Mouse (Mus musculus) thymus, adult 2 months (tissue): ENCODE data around the gene Myo1b.

Experiments used
- CTCF ChIP-seq: fragments of 200-500 bp; IDR thresholded peaks from 2 replicates; pipeline ENCODE4 v1.5.1; 2012; ENCODE audit warnings: mild to moderate bottlenecking, control low read depth, low read length, moderate library complexity, borderline replicate concordance; ENCODE audit not compliant: control insufficient read depth, poor library complexity, insufficient read depth; ENCODE audit errors: extremely low read depth
- POLR2A ChIP-seq: fragments of 200-500 bp; IDR thresholded peaks from 2 replicates; pipeline ENCODE4 v1.6.1; 2012; ENCODE audit warnings: mild to moderate bottlenecking, low read length, control low read depth, moderate library complexity; ENCODE audit not compliant: control insufficient read depth, poor library complexity, insufficient read depth; ENCODE audit errors: extremely low read depth

- no peak for TF ChIP-seq CTCF
- TF ChIP-seq POLR2A: no peak
Measured at GRCm38 (mm10) chr1:51753621-51754020, 162.2 kb downstream of the Myo1b start.
